ENCODE assay signal across 8 mouse cellular contexts in the genomic region with DNA sequence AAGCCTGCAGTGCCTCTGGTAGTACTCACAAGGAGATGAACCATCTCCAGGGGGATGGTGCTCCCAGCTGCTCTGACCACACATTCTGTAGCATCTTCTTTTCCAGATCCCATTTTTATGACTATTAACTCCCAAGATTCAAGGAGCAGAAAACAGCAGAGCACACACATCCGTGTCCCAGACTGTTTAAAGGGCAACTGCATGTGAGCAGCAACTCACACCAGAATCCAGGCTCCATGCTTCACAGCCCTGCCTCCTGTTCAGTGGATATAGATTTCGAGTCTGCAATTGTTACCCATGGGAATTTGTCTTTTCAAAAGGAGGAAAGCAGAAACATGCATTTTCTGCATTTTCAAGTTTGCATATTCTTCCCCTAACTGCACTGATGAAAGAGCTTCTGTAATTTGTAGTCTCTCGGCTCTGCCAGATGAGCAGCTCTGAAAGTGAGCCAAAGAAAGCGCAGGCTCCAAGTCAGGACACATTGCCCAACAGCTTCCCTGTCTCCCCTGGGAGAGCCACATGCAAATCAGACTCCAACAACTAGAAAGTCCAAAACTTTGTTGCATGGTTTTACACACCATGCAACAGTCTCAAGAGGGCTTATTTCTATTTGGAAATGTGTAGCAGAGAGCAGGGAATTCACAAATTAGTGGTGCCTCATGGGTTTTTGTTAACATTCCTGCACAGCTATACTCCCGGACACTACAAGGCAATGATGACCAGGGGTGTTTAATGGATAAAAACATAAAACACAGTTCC.
DNase-seq lines count a peak whose midpoint lies in the region; ATAC-seq and TF ChIP-seq lines count a peak whose summit lies in the region.

No protein-coding gene starts in this region.

- no peak overlapping the region for H3K9ac ChIP-seq in forebrain, embryonic 13.5 days

- H3K4me2 ChIP-seq in forebrain, embryonic 13.5 days = no peak overlapping the region

- no peak overlapping the region for H3K4me3 ChIP-seq in left cerebral cortex, adult 2 months
- no peak overlapping the region for H3K4me3 ChIP-seq in forebrain, embryonic 13.5 days

- DNase-seq in left cerebral cortex, postnatal 10 days (ENCODE audit: extremely low spot score in 1 of 2, low spot score in 2 of 2) = peak; percentile 27 to 50
- DNase-seq in left cerebral cortex, adult 2 months (ENCODE audit: extremely low spot score in 1 of 2, low spot score in 2 of 2) = no peak
- peak; percentile 30 to 42 for DNase-seq in adrenal gland, adult 18-20 months (ENCODE audit: low spot score in 2 of 2)
- peak; percentile 56 to 58 for DNase-seq in gastrocnemius, adult 8-10 months (ENCODE audit: low spot score in 2 of 2)
- DNase-seq in kidney, postnatal 14 days = peak; percentile 73
- peak; percentile 8 for DNase-seq in ovary, adult 18-20 months (ENCODE audit: low spot score)

- H3K27ac ChIP-seq in left cerebral cortex, adult 2 months = no peak overlapping the region
- no peak overlapping the region for H3K27ac ChIP-seq in forebrain, embryonic 13.5 days

- H3K36me3 ChIP-seq in forebrain, embryonic 13.5 days (ENCODE audit: poor library complexity, severe bottlenecking) = no peaks in the 10 kb centered on the region

- no peak for TF ChIP-seq CTCF in left cerebral cortex, adult 2 months (IDR thresholded peaks at IDR 0.05)

- H3K27me3 ChIP-seq in forebrain, embryonic 13.5 days = no peaks in the 10 kb centered on the region

- peaks cover 9% of the 10 kb centered on the region; the same call in 1 of the 2 replicates for H3K4me1 ChIP-seq in forebrain, embryonic 13.5 days

- intact Hi-C loops in left cerebral cortex, postnatal 10 days (cut with DNase I) = no loop called here
- intact Hi-C loops in left cerebral cortex, adult 2 months (cut with DNase I) = no loop called here

- H3K9me3 ChIP-seq in forebrain, embryonic 13.5 days (replicated peaks) = no peaks in the 10 kb centered on the region

- 60% methylated on average over 5 of the region's 5 CpGs for WGBS in forebrain, embryonic 13.5 days

- no peak for ATAC-seq in granulocyte monocyte progenitor cell, adult 5-6 weeks (replicated peaks; ENCODE audit: poor library complexity, severe bottlenecking)
- no peak for ATAC-seq in forebrain, embryonic 13.5 days

Comparison
In these comparisons a context has a peak if more than half of its experiments do, and no peak if none do; other contexts are left out.
1. DNase-seq: peak in left cerebral cortex, postnatal 10 days (2 of 2), adrenal gland, adult 18-20 months (2 of 2), gastrocnemius, adult 8-10 months (2 of 2), kidney, postnatal 14 days (single experiment) and ovary, adult 18-20 months (single experiment); none in left cerebral cortex, adult 2 months (0 of 2).